Mouse (Mus musculus) embryonic facial prominence, embryonic 13.5 days (tissue): Measurements from ENCODE around the gene Lsm2. TPM values are rescaled to one million over a fixed set of nuclear protein-coding genes. Genes with fewer than 3 reads are reported as not detected.
"Not testable (repeated sequence)": the region's sequence is repeated elsewhere in the genome, so short reads cannot be mapped to it uniquely, and the experiment has no call there.

ENCODE experiments used
- ATAC-seq: fragments of 200-750 bp; cut with Nextera tagmentation; 2 replicates; pipeline ENCODE4 v1.8.0; 2017; ENCODE audit warnings: low read depth; ENCODE audit not compliant: insufficient number of reproducible peaks, insufficient read depth, low FRiP score, low TSS enrichment
- H3K27ac ChIP-seq: fragments of 300-500 bp; sonication (generic); 2 replicates; pipeline ENCODE4 v1.5.1; 2015; ENCODE audit warnings: moderate library complexity, mild to moderate bottlenecking, inconsistent platforms
- H3K27me3 ChIP-seq: fragments of 300-500 bp; sonication (generic); 2 replicates; pipeline ENCODE4 v1.6.1; 2015; ENCODE audit warnings: mild to moderate bottlenecking, inconsistent platforms
- H3K36me3 ChIP-seq: fragments of 300-500 bp; sonication (generic); 2 replicates; pipeline ENCODE4 v1.6.1; 2015; ENCODE audit warnings: mild to moderate bottlenecking, inconsistent platforms
- H3K4me1 ChIP-seq: fragments of 300-500 bp; sonication (generic); 2 replicates; pipeline ENCODE4 v1.6.1; 2015; ENCODE audit warnings: inconsistent platforms
- H3K4me2 ChIP-seq: fragments of 300-500 bp; sonication (generic); 2 replicates; pipeline ENCODE4 v1.6.1; 2015; ENCODE audit warnings: moderate library complexity, mild to moderate bottlenecking, inconsistent platforms
- H3K4me3 ChIP-seq: fragments of 300-500 bp; sonication (generic); 2 replicates; pipeline ENCODE4 v1.5.1; 2015; ENCODE audit warnings: mild to moderate bottlenecking, inconsistent platforms
- H3K9ac ChIP-seq: fragments of 300-500 bp; sonication (generic); 2 replicates; pipeline ENCODE4 v1.6.1; 2015; ENCODE audit warnings: mild to moderate bottlenecking, inconsistent platforms
- H3K9me3 ChIP-seq: fragments of 300-500 bp; sonication (generic); 2 replicates; pipeline ENCODE4 v1.6.1; 2016; ENCODE audit warnings: inconsistent platforms
- WGBS: fragments of 180-500 bp; shearing (Covaris S2); methylation state at CpG from one replicate; pipeline ENCODE4 v1.1.7; 2015; ENCODE audit warnings: mixed read lengths; 5-methylcytosine and 5-hydroxymethylcytosine counted together
- polyA plus RNA-seq: library from polyadenylated mRNA; unstranded; fragments of >200 nt; fragmentation: Nextera tagmentation; extraction: Ambion mirVana; gene quantifications from 2 replicates; pipeline ENCODE4 v1.2.1, GENCODE M21; 2015

The Lsm2 gene
- polyA plus RNA-seq, 1 experiment from 2014 or later: 227 TPM

GRCm38 (mm10) chr17:34995192-34995591 is 13.5 kb downstream of the Lsm2 start:
- not testable (repeated sequence) for H3K4me3 ChIP-seq, ATAC-seq, H3K27me3 ChIP-seq, H3K9me3 ChIP-seq, H3K9ac ChIP-seq, H3K4me2 ChIP-seq, H3K27ac ChIP-seq
- H3K36me3 ChIP-seq: peaks cover 52% of the 10 kb centered on the region
- peaks cover 18% of the 10 kb centered on the region for H3K4me1 ChIP-seq
- WGBS: 93% methylated on average over 4 of the region's 4 CpGs

- peaks cover 45% of the 10 kb centered on the region for H3K36me3 ChIP-seq
- 95% methylated on average over 4 of the region's 4 CpGs for WGBS
- not testable (repeated sequence) for H3K27ac ChIP-seq
Measured at GRCm38 (mm10) chr17:34995927-34996326, 14.3 kb downstream of the Lsm2 start.

GRCm38 (mm10) chr17:34996411-34997141 is 14.9 kb downstream of the Lsm2 start:
- Histone ChIP-seq H3K4me3 (no peak overlapping the region), H3K36me3 (peaks cover 39% of the 10 kb centered on the region), H3K9me3 (no peaks in the 10 kb centered on the region), H3K4me1 (peaks cover 18% of the 10 kb centered on the region), H3K4me2 (peak overlapping the region; percentile 17; the same call in 1 of the 2 replicates), H3K27ac (no peak overlapping the region), H3K27me3 (no peaks in the 10 kb centered on the region), H3K9ac (peak overlapping the region; percentile 32; the same call in 1 of the 2 replicates)
- WGBS: 93% methylated on average over 14 of the region's 14 CpGs
- no peak for ATAC-seq

More at GRCm38 (mm10) chr17:34995927-34996326, 14.3 kb downstream of the Lsm2 start:
- not testable (repeated sequence) for H3K9ac ChIP-seq, ATAC-seq, H3K27me3 ChIP-seq, H3K9me3 ChIP-seq, H3K4me2 ChIP-seq, H3K4me3 ChIP-seq
- peaks cover 18% of the 10 kb centered on the region for H3K4me1 ChIP-seq

GRCm38 (mm10) chr17:34997142-34997483 is 15.5 kb downstream of the Lsm2 start:
- peaks cover 19% of the 10 kb centered on the region for H3K4me1 ChIP-seq
- no peak for ATAC-seq
- no peak overlapping the region for H3K27ac ChIP-seq
- peak overlapping the region; percentile 32 for H3K9ac ChIP-seq
- 94% methylated on average over 5 of the region's 5 CpGs for WGBS
- H3K36me3 ChIP-seq: peaks cover 36% of the 10 kb centered on the region
- no peak overlapping the region for H3K4me3 ChIP-seq
- H3K27me3 ChIP-seq: no peaks in the 10 kb centered on the region
- no peaks in the 10 kb centered on the region for H3K9me3 ChIP-seq
- H3K4me2 ChIP-seq: peak overlapping the region; percentile 17; the same call in 1 of the 2 replicates

- Histone ChIP-seq H3K4me3 (peak overlapping the region; percentile 90), H3K27me3 (no peaks in the 10 kb centered on the region), H3K9me3 (no peaks in the 10 kb centered on the region), H3K36me3 (peaks cover 33% of the 10 kb centered on the region), H3K9ac (no peak overlapping the region), H3K4me1 (peaks cover 33% of the 10 kb centered on the region), H3K27ac (no peak overlapping the region), H3K4me2 (peak overlapping the region; percentile 99)
- WGBS: 95% methylated on average over 15 of the region's 15 CpGs
- no peak for ATAC-seq
Measured at GRCm38 (mm10) chr17:34998526-34999430, 17.1 kb downstream of the Lsm2 start.

GRCm38 (mm10) chr17:34999871-35000716 is 18.4 kb downstream of the Lsm2 start:
- peak overlapping the region; percentile 90 for H3K4me3 ChIP-seq
- peak overlapping the region; percentile 99 for H3K27ac ChIP-seq
- peak overlapping the region; percentile 99 for H3K4me2 ChIP-seq
- 24% methylated on average over 30 of the region's 32 CpGs for WGBS
- ATAC-seq, H3K27me3 ChIP-seq, H3K9me3 ChIP-seq: not testable (repeated sequence)
- H3K36me3 ChIP-seq: peaks cover 45% of the 10 kb centered on the region
- peak overlapping the region; percentile 98 for H3K9ac ChIP-seq
- peaks cover 33% of the 10 kb centered on the region for H3K4me1 ChIP-seq

- H3K36me3 ChIP-seq: peaks cover 50% of the 10 kb centered on the region
- peak within 1 kb of the TSS; percentile 99 for H3K4me2 ChIP-seq
- peaks cover 33% of the 10 kb centered on the region for H3K4me1 ChIP-seq
- H3K27me3 ChIP-seq: no peaks in the 10 kb centered on the region
- under 1% methylated on average over 79 of the region's 83 CpGs for WGBS
- peak within 1 kb of the TSS; percentile 90 for H3K4me3 ChIP-seq
- peak within 1 kb of the TSS; percentile 99 for H3K27ac ChIP-seq
- peak; percentile 80 for ATAC-seq
- H3K9ac ChIP-seq: peak within 1 kb of the TSS; percentile 98
- H3K9me3 ChIP-seq: no peaks in the 10 kb centered on the region
Measured at GRCm38 (mm10) chr17:35000717-35001451, 19.2 kb downstream of the Lsm2 start, which contains the start of gene Vars. Gene Vars, plus strand, starts transcription at chr17:35000987.

GRCm38 (mm10) chr17:35001452-35002152 is 19.9 kb downstream of the Lsm2 start:
- peaks cover 51% of the 10 kb centered on the region for H3K36me3 ChIP-seq
- H3K4me2 ChIP-seq: peak overlapping the region; percentile 99
- H3K4me1 ChIP-seq: peaks cover 33% of the 10 kb centered on the region
- peak overlapping the region; percentile 99 for H3K27ac ChIP-seq
- peak overlapping the region; percentile 98 for H3K9ac ChIP-seq
- H3K4me3 ChIP-seq: peak overlapping the region; percentile 90
- peak; percentile 2; the same call in 1 of the 2 replicates for ATAC-seq
- H3K9me3 ChIP-seq: no peaks in the 10 kb centered on the region
- WGBS: under 1% methylated on average over 35 of the region's 35 CpGs
- no peaks in the 10 kb centered on the region for H3K27me3 ChIP-seq

- peak overlapping the region; percentile 90 for H3K4me3 ChIP-seq
- 6% methylated on average over 12 of the region's 12 CpGs for WGBS
- H3K4me1 ChIP-seq: peaks cover 30% of the 10 kb centered on the region
- peak overlapping the region; percentile 99 for H3K27ac ChIP-seq
- H3K9me3 ChIP-seq: no peaks in the 10 kb centered on the region
- H3K4me2 ChIP-seq: peak overlapping the region; percentile 99
- ATAC-seq: no peak
- peaks cover 53% of the 10 kb centered on the region for H3K36me3 ChIP-seq
- peak overlapping the region; percentile 98 for H3K9ac ChIP-seq
- no peaks in the 10 kb centered on the region for H3K27me3 ChIP-seq
Measured at GRCm38 (mm10) chr17:35002153-35002865, 20.6 kb downstream of the Lsm2 start.
